Mouse (Mus musculus) neural tube, embryonic 14.5 days (tissue): Measurements from ENCODE around the gene Psmd11. TPM values are rescaled to one million over a fixed set of nuclear protein-coding genes. Genes with fewer than 3 reads are reported as not detected.
"Not testable (repeated sequence)": the region's sequence is repeated elsewhere in the genome, so short reads cannot be mapped to it uniquely, and the experiment has no call there.

Experiments
- ATAC-seq: fragments of 200-750 bp; cut with Nextera tagmentation; 2 replicates; pipeline ENCODE4 v1.8.0; 2017; ENCODE audit warnings: low read depth, mild to moderate bottlenecking, moderate TSS enrichment, moderate library complexity
- H3K27ac ChIP-seq: fragments of 300-500 bp; sonication (generic); 2 replicates; pipeline ENCODE4 v1.5.1; 2014; ENCODE audit warnings: low read depth, mild to moderate bottlenecking, control low read depth, low read length, moderate library complexity, mixed read lengths
- H3K27me3 ChIP-seq: fragments of 300-500 bp; sonication (generic); 2 replicates; pipeline ENCODE4 v1.6.1; 2014; ENCODE audit warnings: low read length; ENCODE audit not compliant: control insufficient read depth, insufficient read depth
- H3K36me3 ChIP-seq: fragments of 300-500 bp; sonication (generic); 2 replicates; pipeline ENCODE4 v1.6.1; 2014; ENCODE audit warnings: low read length, mixed read lengths; ENCODE audit not compliant: control insufficient read depth, insufficient read depth
- H3K4me1 ChIP-seq: fragments of 300-500 bp; sonication (generic); 2 replicates; pipeline ENCODE4 v1.6.1; 2014; ENCODE audit warnings: low read length; ENCODE audit not compliant: control insufficient read depth, insufficient read depth
- H3K4me2 ChIP-seq: fragments of 300-500 bp; sonication (generic); 2 replicates; pipeline ENCODE4 v1.6.1; 2014; ENCODE audit warnings: mild to moderate bottlenecking, low read depth, low read length, control low read depth
- H3K4me3 ChIP-seq: fragments of 300-500 bp; sonication (generic); 2 replicates; pipeline ENCODE4 v1.5.1; 2014; ENCODE audit warnings: low read depth, low read length, control low read depth, mixed read lengths
- H3K9ac ChIP-seq: fragments of 300-500 bp; sonication (generic); replicated peaks from 2 replicates; pipeline ENCODE4 v1.6.1; 2014; ENCODE audit warnings: low read depth, mild to moderate bottlenecking, control low read depth, low read length, mixed read lengths
- H3K9me3 ChIP-seq: fragments of 300-500 bp; sonication (generic); 2 replicates; pipeline ENCODE4 v1.6.1; 2016; ENCODE audit warnings: low read length; ENCODE audit not compliant: control insufficient read depth
- WGBS: fragments of 180-500 bp; shearing (Covaris S2); extraction: QIAGEN DNeasy Blood & Tissue Kit; methylation state at CpG from one replicate; pipeline ENCODE4 v1.1.7; 2014; 5-methylcytosine and 5-hydroxymethylcytosine counted together
- polyA plus RNA-seq: library from polyadenylated mRNA; unstranded; fragments of >200 nt; fragmentation: Nextera tagmentation; extraction: Ambion mirVana; gene quantifications from 2 replicates; pipeline ENCODE4 v1.2.1, GENCODE M21; 2014

The Psmd11 gene
- polyA plus RNA-seq, 1 experiment from 2014 or later, result 255 TPM

GRCm38 (mm10) chr11:80424691-80425090 is 3.7 kb upstream of the Psmd11 start:
- Histone ChIP-seq H3K27me3 (no peaks in the 10 kb centered on the region), H3K4me2 (no peak overlapping the region), H3K36me3 (no peaks in the 10 kb centered on the region), H3K4me1 (peaks cover 5% of the 10 kb centered on the region; the same call in 1 of the 2 replicates), H3K9me3 (no peaks in the 10 kb centered on the region), H3K9ac (no peak overlapping the region), H3K4me3 (no peak overlapping the region), H3K27ac (no peak overlapping the region)
- 96% methylated on average over 2 of the region's 2 CpGs for WGBS
- ATAC-seq, result no peak

- Histone ChIP-seq H3K4me3 (no peak overlapping the region), H3K4me2 (no peak overlapping the region), H3K9me3 (no peaks in the 10 kb centered on the region), H3K4me1 (peaks cover 8% of the 10 kb centered on the region; the same call in 1 of the 2 replicates), H3K36me3 (no peaks in the 10 kb centered on the region), H3K27ac (no peak overlapping the region), H3K27me3 (no peaks in the 10 kb centered on the region), H3K9ac (no peak overlapping the region)
- no peak for ATAC-seq
- 65% methylated on average over 5 of the region's 5 CpGs for WGBS
These were observed 3.1 kb upstream of the Psmd11 start for GRCm38 (mm10) chr11:80425247-80425778.

GRCm38 (mm10) chr11:80426029-80426813 is 2.2 kb upstream of the Psmd11 start:
- H3K4me1 ChIP-seq, H3K9me3 ChIP-seq, H3K27ac ChIP-seq, H3K4me2 ChIP-seq, H3K36me3 ChIP-seq, H3K27me3 ChIP-seq, H3K9ac ChIP-seq, H3K4me3 ChIP-seq, ATAC-seq: not testable (repeated sequence)
- WGBS, result 84% methylated on average over 16 of the region's 16 CpGs

DNA sequence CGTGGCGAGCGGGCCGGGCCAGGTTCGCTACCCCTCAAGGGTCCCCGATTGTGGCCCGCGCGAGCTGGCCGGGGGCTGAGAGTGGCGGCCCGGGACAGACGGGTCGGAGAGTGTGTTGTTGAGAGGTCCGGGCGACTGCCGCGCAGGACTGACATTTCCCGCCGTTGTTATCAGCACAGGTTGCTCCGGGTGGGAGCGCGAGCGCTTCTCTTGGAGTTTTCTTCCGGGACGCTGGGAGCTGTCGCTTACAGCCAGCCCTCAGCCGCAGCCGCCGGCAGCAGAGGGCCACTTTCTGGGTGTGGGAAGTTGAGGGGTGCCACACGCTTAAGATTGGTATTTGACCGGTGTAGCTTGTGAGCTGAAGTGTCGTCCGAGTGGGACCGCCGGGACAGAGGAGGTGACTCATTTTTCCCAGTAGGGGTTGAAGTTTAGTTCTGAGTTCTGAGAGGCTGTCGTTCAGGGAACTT is 627 bp downstream of the Psmd11 start:
- H3K4me2 ChIP-seq, result peak overlapping the region; percentile 92
- H3K9me3 ChIP-seq, result no peaks in the 10 kb centered on the region
- under 1% methylated on average over 37 of the region's 37 CpGs for whole genome bisulfite sequencing
- peak overlapping the region; percentile 86 for H3K27ac ChIP-seq
- H3K4me3 ChIP-seq, result peak overlapping the region; percentile 99
- ATAC-seq, result no peak; the same call in none of the 2 replicates
- H3K27me3 ChIP-seq, result no peaks in the 10 kb centered on the region
- H3K4me1 ChIP-seq, result peaks cover 8% of the 10 kb centered on the region; the same call in 1 of the 2 replicates
- H3K9ac ChIP-seq, result peak overlapping the region; percentile 83
- peaks cover 17% of the 10 kb centered on the region; the same call in 1 of the 2 replicates for H3K36me3 ChIP-seq

GRCm38 (mm10) chr11:80429500-80430166 is 1.2 kb downstream of the Psmd11 start:
- Histone ChIP-seq H3K9me3 (no peaks in the 10 kb centered on the region), H3K4me3 (peak overlapping the region; percentile 99), H3K27me3 (no peaks in the 10 kb centered on the region), H3K9ac (peak overlapping the region; percentile 83), H3K27ac (no peak overlapping the region), H3K4me2 (peak overlapping the region; percentile 92), H3K36me3 (peaks cover 17% of the 10 kb centered on the region; the same call in 1 of the 2 replicates), H3K4me1 (peaks cover 8% of the 10 kb centered on the region; the same call in 1 of the 2 replicates)
- 62% methylated on average over 14 of the region's 14 CpGs for WGBS
- ATAC-seq, result no peak

DNA sequence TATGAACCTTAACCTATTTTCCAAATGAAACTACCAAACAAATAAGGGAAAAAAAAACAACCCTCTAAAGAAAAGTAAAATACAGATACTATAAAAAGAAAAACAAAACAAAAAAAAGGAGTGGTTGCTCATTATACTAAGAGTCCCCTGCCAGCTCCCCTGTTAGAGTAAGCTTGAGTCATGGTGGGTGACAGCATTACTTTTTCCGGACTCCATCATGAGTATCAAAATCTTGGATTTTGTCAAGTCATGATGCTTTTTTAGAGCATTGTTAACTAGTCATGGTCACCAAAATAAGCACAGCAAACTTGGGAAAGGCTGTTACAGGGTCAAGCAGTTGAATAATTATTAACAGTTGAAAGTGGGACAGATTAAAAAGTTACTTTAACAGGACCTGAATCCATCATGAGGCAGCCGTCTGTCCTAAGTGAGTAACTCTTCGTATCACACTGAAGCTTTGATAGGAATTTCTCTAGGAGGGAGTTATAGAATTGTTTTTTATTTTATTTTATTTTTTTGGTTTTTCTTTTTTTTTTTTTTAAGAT is 2.0 kb downstream of the Psmd11 start:
- Histone ChIP-seq H3K4me3 (no peak overlapping the region), H3K27ac (no peak overlapping the region), H3K9me3 (no peaks in the 10 kb centered on the region), H3K4me1 (peaks cover 8% of the 10 kb centered on the region; the same call in 1 of the 2 replicates), H3K9ac (no peak overlapping the region), H3K36me3 (peaks cover 17% of the 10 kb centered on the region; the same call in 1 of the 2 replicates), H3K4me2 (no peak overlapping the region), H3K27me3 (no peaks in the 10 kb centered on the region)
- 97% methylated on average over 3 of the region's 3 CpGs for WGBS
- ATAC-seq, result no peak

DNA sequence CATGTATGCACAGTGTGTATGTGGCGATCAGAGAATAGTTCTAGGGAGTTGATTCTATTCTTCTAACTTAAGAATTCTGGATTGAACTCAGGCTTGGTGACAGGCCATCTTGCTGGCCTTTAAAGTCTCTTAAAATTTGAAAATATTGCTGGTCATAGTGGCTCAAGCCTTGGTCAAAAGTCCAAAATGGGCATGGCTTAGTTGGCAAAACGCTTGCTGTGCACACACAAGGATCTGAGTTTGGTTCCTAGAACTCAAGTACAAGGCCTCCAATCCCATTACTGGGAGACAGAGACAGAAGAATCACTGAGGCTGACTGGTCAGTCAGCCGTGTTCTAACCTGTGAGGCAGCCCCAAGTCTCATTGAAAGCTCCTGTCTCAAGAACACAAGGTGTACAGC is 18.5 kb downstream of the Psmd11 start:
- WGBS, result 93% methylated on average over 3 of the region's 3 CpGs
- H3K27ac ChIP-seq, result no peak overlapping the region
- H3K4me2 ChIP-seq, result no peak overlapping the region
- H3K9ac ChIP-seq, result no peak overlapping the region
- no peaks in the 10 kb centered on the region for H3K9me3 ChIP-seq
- no peak for ATAC-seq
- H3K4me1 ChIP-seq, result no peaks in the 10 kb centered on the region
- no peaks in the 10 kb centered on the region for H3K27me3 ChIP-seq
- no peak overlapping the region for H3K4me3 ChIP-seq
- H3K36me3 ChIP-seq, result peaks cover 9% of the 10 kb centered on the region; the same call in 1 of the 2 replicates

GRCm38 (mm10) chr11:80449859-80450258 is 21.4 kb downstream of the Psmd11 start:
- no peaks in the 10 kb centered on the region for H3K4me1 ChIP-seq
- H3K27ac ChIP-seq, result no peak overlapping the region
- H3K4me2 ChIP-seq, result no peak overlapping the region
- peaks cover 9% of the 10 kb centered on the region; the same call in 1 of the 2 replicates for H3K36me3 ChIP-seq
- no peaks in the 10 kb centered on the region for H3K27me3 ChIP-seq
- WGBS, result 89% methylated on average over 2 of the region's 2 CpGs
- H3K9me3 ChIP-seq, result no peaks in the 10 kb centered on the region
- H3K9ac ChIP-seq, result no peak overlapping the region
- no peak for ATAC-seq
- no peak overlapping the region for H3K4me3 ChIP-seq
